Mouse (Mus musculus): ENCODE measurements at regions not wholly inside any gene's neighbourhood (a gene's known extent, or its start where the extent isn't known, plus 50 kb on each side); places are given as distances from the start of the nearest gene placed in this dataset.
A peak's percentile ranks its signal among the peaks of the same experiment; 100 is the strongest.

GRCm38 (mm10) chr3:64898610-64899009 is 54.0 kb upstream of the Vmn2r7 start:
- DNase-seq = no peak

GRCm38 (mm10) chr3:64901317-64901892 is 56.8 kb upstream of the Vmn2r7 start:
- no peak for DNase-seq

- DNase-seq = no peak
Observed at GRCm38 (mm10) chr3:64949307-64949706, 104.7 kb upstream of the Vmn2r7 start.

- DNase-seq = no peak
Observed at GRCm38 (mm10) chr3:64964667-64965415, 120.3 kb upstream of the Vmn2r7 start.

- no peak for DNase-seq
Observed at GRCm38 (mm10) chr3:64965416-64965980, 120.9 kb upstream of the Vmn2r7 start.

GRCm38 (mm10) chr3:64968275-64968674 is 123.7 kb upstream of the Vmn2r7 start:
- DNase-seq = no peak

GRCm38 (mm10) chr3:64984369-64984768 is 124.8 kb upstream of the Kcnab1 start:
- DNase-seq = no peak

- DNase-seq = no peak
Observed at GRCm38 (mm10) chr3:64987665-64988064, 121.5 kb upstream of the Kcnab1 start.

- DNase-seq = no peak
Observed at GRCm38 (mm10) chr3:64996451-64996850, 112.7 kb upstream of the Kcnab1 start.

- no peak for DNase-seq
Observed at GRCm38 (mm10) chr3:64997552-64997951, 111.6 kb upstream of the Kcnab1 start.

GRCm38 (mm10) chr3:65001131-65001530 is 108.1 kb upstream of the Kcnab1 start:
- DNase-seq = no peak

GRCm38 (mm10) chr3:65002578-65002977 is 106.6 kb upstream of the Kcnab1 start:
- no peak for DNase-seq

- DNase-seq = no peak
Observed at GRCm38 (mm10) chr3:65006127-65006526, 103.1 kb upstream of the Kcnab1 start.

- no peak for DNase-seq
Observed at GRCm38 (mm10) chr3:65006565-65006964, 102.6 kb upstream of the Kcnab1 start.

- DNase-seq = no peak
Observed at GRCm38 (mm10) chr3:65023876-65024275, 85.3 kb upstream of the Kcnab1 start.

- DNase-seq = no peak
Observed at GRCm38 (mm10) chr3:65037626-65038025, 71.6 kb upstream of the Kcnab1 start.

- no peak for DNase-seq
Observed at GRCm38 (mm10) chr3:65047879-65048278, 61.3 kb upstream of the Kcnab1 start.

GRCm38 (mm10) chr3:65055401-65055800 is 53.8 kb upstream of the Kcnab1 start:
- peak in 1 of 2 experiments; percentile 1 for DNase-seq

All from kidney, postnatal 36 days (tissue).